Mouse (Mus musculus) hindbrain, embryonic 12.5 days (tissue): Measurements from ENCODE around the gene Hat1. TPM values are rescaled to one million over a fixed set of nuclear protein-coding genes. Genes with fewer than 3 reads are reported as not detected.

Experiments
- ATAC-seq: fragments of 200-750 bp; cut with Nextera tagmentation; 2 replicates; pipeline ENCODE4 v1.8.0; 2017; ENCODE audit warnings: moderate TSS enrichment; ENCODE audit not compliant: low FRiP score
- H3K27ac ChIP-seq: fragments of 300-500 bp; sonication (generic); 2 replicates; pipeline ENCODE4 v1.5.1; 2016; ENCODE audit warnings: mild to moderate bottlenecking
- H3K27me3 ChIP-seq: fragments of 300-500 bp; sonication (generic); 2 replicates; pipeline ENCODE4 v1.6.1; 2016; ENCODE audit warnings: mild to moderate bottlenecking
- H3K36me3 ChIP-seq: fragments of 300-500 bp; sonication (generic); 2 replicates; pipeline ENCODE4 v1.6.1; 2016; ENCODE audit warnings: mild to moderate bottlenecking
- H3K4me1 ChIP-seq: fragments of 300-500 bp; sonication (generic); 2 replicates; pipeline ENCODE4 v1.6.1; 2016
- H3K4me2 ChIP-seq: fragments of 300-500 bp; sonication (generic); replicated peaks from 2 replicates; pipeline ENCODE4 v1.6.1; 2016; ENCODE audit warnings: mild to moderate bottlenecking
- H3K4me3 ChIP-seq: fragments of 300-500 bp; sonication (generic); 2 replicates; pipeline ENCODE4 v1.5.1; 2016; ENCODE audit warnings: mild to moderate bottlenecking
- H3K9ac ChIP-seq: fragments of 300-500 bp; sonication (generic); 2 replicates; pipeline ENCODE4 v1.6.1; 2016; ENCODE audit warnings: mild to moderate bottlenecking, moderate library complexity
- H3K9me3 ChIP-seq: fragments of 300-500 bp; sonication (generic); replicated peaks from 2 replicates; pipeline ENCODE4 v1.6.1; 2016; ENCODE audit warnings: mild to moderate bottlenecking
- WGBS: fragments of 180-500 bp; shearing (Covaris S2); methylation state at CpG from one replicate; pipeline ENCODE4 v1.1.7; 2016; 5-methylcytosine and 5-hydroxymethylcytosine counted together
- polyA plus RNA-seq: library from polyadenylated mRNA; unstranded; fragments of >200 nt; fragmentation: Nextera tagmentation; extraction: Ambion mirVana; gene quantifications from 2 replicates; pipeline ENCODE4 v1.2.1, GENCODE M21; 2016

The Hat1 gene
- polyA plus RNA-seq, 1 experiment from 2014 or later, result 94.9 TPM

DNA sequence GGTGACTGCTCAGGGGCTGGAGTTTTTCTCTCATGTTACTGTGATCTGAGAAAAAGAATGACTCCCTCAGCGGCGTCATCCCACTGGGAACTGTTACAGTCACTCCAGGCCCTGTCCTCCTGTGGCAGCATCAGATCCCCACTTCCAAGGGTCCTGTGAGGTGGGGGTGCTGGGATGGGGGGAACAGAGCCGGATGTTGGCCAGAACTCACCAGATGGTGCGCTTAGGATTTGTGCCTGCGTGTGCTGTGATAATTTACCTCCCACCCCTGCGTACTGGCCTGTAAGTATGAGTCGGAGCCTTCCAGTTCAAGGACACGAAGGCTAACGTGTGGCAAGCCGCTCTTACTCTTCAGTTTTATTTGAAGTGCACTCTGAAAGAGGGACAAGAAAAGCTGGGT lies 86.6 kb downstream of the Hat1 start:
- Histone ChIP-seq H3K27me3 (no peaks in the 10 kb centered on the region), H3K27ac (no peak overlapping the region), H3K9ac (no peak overlapping the region), H3K4me3 (no peak overlapping the region), H3K4me1 (peaks cover 12% of the 10 kb centered on the region), H3K9me3 (no peaks in the 10 kb centered on the region), H3K4me2 (no peak overlapping the region), H3K36me3 (no peaks in the 10 kb centered on the region)
- 73% methylated on average over 10 of the region's 10 CpGs for WGBS
- no peak for ATAC-seq

DNA sequence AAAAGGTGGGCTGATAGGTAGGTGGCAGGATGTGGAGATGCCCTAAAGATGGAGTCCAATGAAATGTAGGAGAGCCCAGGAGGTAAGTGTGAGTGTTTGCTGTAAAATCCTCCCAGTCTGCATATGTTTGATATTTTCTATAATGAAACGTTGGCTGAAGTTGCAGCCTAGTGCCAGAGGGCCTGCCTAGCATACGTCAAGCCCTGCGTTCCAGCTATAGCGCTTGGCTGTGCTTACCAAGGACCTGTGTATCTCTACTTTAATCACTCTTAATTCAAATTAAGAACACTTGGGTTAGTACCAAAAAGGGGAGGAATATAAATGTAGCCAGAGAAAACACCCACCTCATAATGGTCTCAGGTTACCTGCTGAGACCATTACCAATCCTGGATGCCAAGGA lies 87.0 kb downstream of the Hat1 start:
- H3K27me3 ChIP-seq, result no peaks in the 10 kb centered on the region

DNA sequence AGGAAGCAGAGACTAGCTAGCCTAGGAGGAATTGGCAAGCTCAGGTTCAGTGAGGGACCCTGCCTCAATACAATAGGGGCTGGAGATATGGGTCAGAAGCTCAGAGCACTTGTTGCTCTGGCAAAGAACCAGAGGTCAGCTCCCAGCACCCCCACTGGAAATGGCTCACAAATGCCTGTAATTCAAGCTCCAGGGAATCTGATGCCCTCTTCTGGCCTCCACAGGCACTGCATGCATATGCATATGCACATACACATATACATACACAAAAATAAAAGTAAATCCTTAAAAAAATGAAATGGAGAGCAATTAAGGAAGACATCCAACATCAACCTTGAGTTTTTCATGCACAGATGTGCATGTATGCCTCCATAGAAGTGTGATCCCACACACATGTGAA lies 89.0 kb downstream of the Hat1 start:
- Histone ChIP-seq H3K9me3 (no peaks in the 10 kb centered on the region), H3K4me2 (no peak overlapping the region), H3K4me1 (peaks cover 12% of the 10 kb centered on the region), H3K9ac (no peak overlapping the region), H3K4me3 (no peak overlapping the region), H3K36me3 (no peaks in the 10 kb centered on the region), H3K27ac (no peak overlapping the region), H3K27me3 (no peaks in the 10 kb centered on the region)
- no peak for ATAC-seq

More for the DNA sequence above, 87.0 kb downstream of the Hat1 start:
- H3K9ac ChIP-seq, result no peak overlapping the region
- H3K4me2 ChIP-seq, result no peak overlapping the region
- no peak overlapping the region for H3K27ac ChIP-seq
- H3K4me1 ChIP-seq, result peaks cover 12% of the 10 kb centered on the region
- H3K9me3 ChIP-seq, result no peaks in the 10 kb centered on the region
- H3K4me3 ChIP-seq, result no peak overlapping the region
- WGBS, result 87% methylated on average over 4 of the region's 4 CpGs
- no peaks in the 10 kb centered on the region for H3K36me3 ChIP-seq
- no peak for ATAC-seq

DNA sequence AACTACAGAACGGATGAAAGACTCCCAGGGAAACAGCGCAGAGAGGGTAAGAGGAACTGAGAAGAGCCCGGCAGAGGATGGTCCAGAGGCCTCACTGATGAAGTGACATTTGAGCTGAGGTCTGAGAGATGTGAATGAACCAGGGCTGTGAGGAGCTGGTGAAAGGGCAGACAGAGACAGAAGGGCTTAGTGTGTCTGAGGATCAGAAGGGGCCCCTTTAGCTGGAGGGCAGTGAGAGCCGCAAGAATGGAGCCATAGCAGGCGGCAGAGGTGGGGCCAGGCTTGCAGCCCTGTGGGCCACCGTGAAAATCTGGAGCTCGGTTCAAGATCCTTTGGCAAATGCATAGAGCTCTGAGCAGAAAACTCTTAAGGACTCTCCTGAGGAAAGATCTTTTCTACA lies 91.2 kb downstream of the Hat1 start:
- no peak overlapping the region for H3K4me3 ChIP-seq
- WGBS, result 5% methylated on average over 7 of the region's 7 CpGs
- H3K9ac ChIP-seq, result 0 out of 2 replicates have a peak overlapping the region, but pooled peaks have one; percentile 32
- peaks cover 11% of the 10 kb centered on the region for H3K4me1 ChIP-seq
- H3K9me3 ChIP-seq, result no peaks in the 10 kb centered on the region
- H3K27ac ChIP-seq, result no peak overlapping the region
- H3K27me3 ChIP-seq, result no peaks in the 10 kb centered on the region
- H3K4me2 ChIP-seq, result peak overlapping the region; percentile 25
- H3K36me3 ChIP-seq, result no peaks in the 10 kb centered on the region
- no peak for ATAC-seq

DNA sequence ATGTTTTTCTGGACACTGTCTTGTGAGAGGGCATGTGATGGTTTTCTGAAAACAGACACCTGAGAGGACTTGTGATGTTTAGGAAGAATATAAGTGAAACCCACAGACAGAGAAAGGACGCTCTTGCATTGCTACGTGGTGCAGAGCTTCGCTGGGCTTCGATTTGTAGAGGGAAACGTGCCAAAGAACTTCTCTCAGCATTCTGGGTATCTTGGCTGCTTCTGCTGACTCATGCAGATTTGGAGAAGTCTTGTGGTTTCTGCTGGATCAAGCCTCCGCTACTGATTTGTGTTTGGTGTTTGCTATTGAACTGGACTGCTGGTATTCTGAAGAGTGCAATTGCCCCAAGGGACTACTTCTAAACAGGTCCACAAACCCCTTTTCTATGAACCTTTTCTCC lies 93.1 kb downstream of the Hat1 start:
- peaks cover 11% of the 10 kb centered on the region for H3K4me1 ChIP-seq
- ATAC-seq, result no peak
- H3K4me2 ChIP-seq, result no peak overlapping the region
- H3K9ac ChIP-seq, result no peak overlapping the region
- no peak overlapping the region for H3K27ac ChIP-seq
- H3K27me3 ChIP-seq, result no peaks in the 10 kb centered on the region
- H3K36me3 ChIP-seq, result no peaks in the 10 kb centered on the region
- H3K9me3 ChIP-seq, result no peaks in the 10 kb centered on the region
- WGBS, result 83% methylated on average over 6 of the region's 6 CpGs
- H3K4me3 ChIP-seq, result no peak overlapping the region

DNA sequence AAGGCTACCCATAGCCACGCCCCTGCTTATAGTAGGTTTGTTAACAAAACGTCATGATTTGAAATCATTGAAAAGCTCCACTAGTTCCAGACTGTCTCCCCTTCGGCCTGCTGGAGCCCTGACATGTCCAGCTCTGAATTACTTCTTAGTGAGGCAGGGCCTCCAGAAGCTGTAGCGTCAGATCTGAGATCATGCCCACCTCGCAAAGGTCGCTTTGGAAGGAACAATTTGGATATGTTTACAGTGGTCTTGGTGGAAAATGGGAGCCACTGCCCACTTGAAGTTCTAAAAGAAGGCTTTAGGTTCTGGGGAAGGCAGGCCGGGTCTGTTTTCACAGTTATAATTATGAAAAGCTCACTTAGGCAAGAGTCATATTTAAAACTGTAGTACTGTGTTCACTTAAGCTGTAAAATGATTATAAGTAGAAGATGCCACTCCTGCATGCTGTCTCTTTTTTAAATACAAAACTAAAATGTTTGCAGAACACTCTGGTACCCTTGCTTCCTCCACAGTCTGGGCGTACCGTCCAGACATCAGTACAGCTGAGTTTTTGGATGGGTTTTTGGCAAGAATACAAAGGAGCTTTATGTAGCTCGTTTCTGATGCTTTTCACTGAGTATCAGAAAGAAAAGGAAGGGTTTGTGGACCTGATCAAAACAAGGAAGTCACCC lies 94.4 kb downstream of the Hat1 start:
- Histone ChIP-seq H3K27me3 (no peaks in the 10 kb centered on the region), H3K4me3 (no peak overlapping the region), H3K4me2 (no peak overlapping the region), H3K9ac (no peak overlapping the region), H3K9me3 (no peaks in the 10 kb centered on the region), H3K4me1 (peaks cover 11% of the 10 kb centered on the region), H3K27ac (no peak overlapping the region), H3K36me3 (no peaks in the 10 kb centered on the region)
- 67% methylated on average over 10 of the region's 10 CpGs for WGBS
- ATAC-seq, result no peak

DNA sequence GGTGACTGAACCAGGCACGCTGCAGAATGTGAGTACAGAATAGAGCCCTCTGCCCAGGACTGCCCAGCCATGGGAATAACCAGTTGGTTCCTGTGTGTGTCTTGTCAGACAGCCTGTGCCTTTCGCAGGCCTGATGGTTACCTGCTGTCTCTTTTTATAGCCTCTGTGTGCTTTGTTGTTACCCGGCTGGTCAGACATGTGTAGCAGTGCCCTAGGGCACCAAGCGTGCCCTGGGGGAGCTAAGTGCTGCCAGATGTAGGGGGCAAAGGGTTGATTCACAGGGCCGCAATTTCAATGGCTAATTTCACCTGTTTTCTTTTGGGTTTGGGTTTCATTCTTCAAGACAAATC lies 94.9 kb downstream of the Hat1 start:
- no peaks in the 10 kb centered on the region for H3K36me3 ChIP-seq
- no peak overlapping the region for H3K4me2 ChIP-seq
- H3K27me3 ChIP-seq, result no peaks in the 10 kb centered on the region
- H3K27ac ChIP-seq, result no peak overlapping the region
- H3K9ac ChIP-seq, result no peak overlapping the region
- 31% methylated on average over 5 of the region's 5 CpGs for WGBS
- no peak for ATAC-seq
- H3K9me3 ChIP-seq, result no peaks in the 10 kb centered on the region
- no peak overlapping the region for H3K4me3 ChIP-seq
- peaks cover 11% of the 10 kb centered on the region for H3K4me1 ChIP-seq

Other genes starting within 250 kb of the Hat1 start
- 177 and 200 TPM in 2 replicates for gene Dync1i2, start 177.3 kb upstream of the Hat1 start, polyA plus RNA-seq
- 48.8 and 54.1 TPM in 2 replicates for gene Slc25a12, start 21.2 kb upstream of the Hat1 start, polyA plus RNA-seq
- 34.3 and 35.1 TPM in 2 replicates for gene Metap1d, start 64.3 kb downstream of the Hat1 start, polyA plus RNA-seq
- 8.3 and 10.1 TPM in 2 replicates for gene Dlx1, start 139.2 kb downstream of the Hat1 start, polyA plus RNA-seq
- 4.7 and 5.3 TPM in 2 replicates for gene Dlx2, start 157.8 kb downstream of the Hat1 start, polyA plus RNA-seq